ENCODE assay signal across 8 mouse cellular contexts in the genomic region with DNA sequence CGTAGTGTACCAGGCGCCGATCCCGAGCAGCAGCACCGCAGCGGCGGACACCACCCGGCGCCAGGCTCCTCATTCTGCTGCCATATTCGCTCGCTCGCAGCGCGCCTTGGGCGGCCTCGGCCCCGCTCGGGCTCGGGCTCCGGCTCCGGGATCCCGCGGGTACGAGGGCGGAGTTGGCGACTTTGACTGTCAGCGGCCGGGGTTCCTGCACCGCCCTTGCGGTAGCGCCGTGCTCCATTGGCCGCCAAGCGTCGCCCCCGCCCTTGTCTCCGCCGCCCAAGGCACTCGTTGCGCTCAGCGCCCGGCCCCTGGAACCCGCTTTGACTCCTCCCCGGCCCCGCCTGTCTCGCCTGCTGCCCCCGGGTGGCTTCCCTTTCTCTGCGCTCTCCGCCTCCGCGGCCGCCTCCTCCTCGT. TPM values are rescaled to one million over a fixed set of nuclear protein-coding genes. Genes with fewer than 3 reads are reported as not detected.
DNase-seq lines count a peak whose midpoint lies in the region; ATAC-seq and TF ChIP-seq lines count a peak whose summit lies in the region.

A gene (minus strand): TSS at position 155 of the 414 bp plus-strand sequence.

- peak; percentile 97 for ATAC-seq in embryonic facial prominence, embryonic 14.5 days (ENCODE audit: low read depth)
- peak; percentile 95 for ATAC-seq in limb, embryonic 14.5 days (ENCODE audit: low FRiP score, low read depth)
- peak; percentile 90 for ATAC-seq in midbrain, postnatal 0 days (ENCODE audit: low FRiP score)

- peaks cover under 1% of the 10 kb centered on the region for H3K9me3 ChIP-seq in embryonic facial prominence, embryonic 14.5 days (ENCODE audit: control insufficient read depth, low read length)
- H3K9me3 ChIP-seq in limb, embryonic 14.5 days (ENCODE audit: control insufficient read depth, low read length) = no peaks in the 10 kb centered on the region
- H3K9me3 ChIP-seq in midbrain, postnatal 0 days (ENCODE audit: low read length) = no peaks in the 10 kb centered on the region

- peak within 1 kb of the TSS; percentile 85 for H3K27ac ChIP-seq in embryonic facial prominence, embryonic 14.5 days (replicated peaks; ENCODE audit: low read depth, low read length)
- peak within 1 kb of the TSS; percentile 52; the same call in 1 of the 2 replicates for H3K27ac ChIP-seq in limb, embryonic 14.5 days (replicated peaks; ENCODE audit: low read depth, low read length)
- H3K27ac ChIP-seq in midbrain, postnatal 0 days (ENCODE audit: low read depth, low read length) = peak within 1 kb of the TSS; percentile 82

- DNase-seq in 3134 (ENCODE audit: extremely low read depth, insufficient read length, low spot score) = peak; percentile 98
- DNase-seq in adrenal gland, postnatal 36 days = peak; percentile 100
- peak; percentile 98 for DNase-seq in embryonic facial prominence, embryonic 14.5 days (ENCODE audit: low spot score)
- peak; percentile 97 for DNase-seq in heart, adult 8-10 months (ENCODE audit: low spot score)
- DNase-seq in kidney, adult 9 months = peak; percentile 97
- DNase-seq in limb, embryonic 14.5 days (ENCODE audit: low spot score) = peak; percentile 96
- DNase-seq in midbrain, postnatal 0 days (ENCODE audit: low spot score) = peak; percentile 96
- peak; percentile 85 to 88 for DNase-seq in spleen, postnatal 14 days (ENCODE audit: low spot score in 2 of 2)

- H3K4me2 ChIP-seq in embryonic facial prominence, embryonic 14.5 days (ENCODE audit: low read depth, low read length) = peak within 1 kb of the TSS; percentile 98
- H3K4me2 ChIP-seq in limb, embryonic 14.5 days (replicated peaks; ENCODE audit: low read depth, low read length, severe bottlenecking) = peak within 1 kb of the TSS; percentile 99
- H3K4me2 ChIP-seq in midbrain, postnatal 0 days (ENCODE audit: low read depth, low read length, poor library complexity, severe bottlenecking) = peak within 1 kb of the TSS; percentile 64

- TF ChIP-seq POLR2A in limb, embryonic 14.5 days (IDR thresholded peaks at IDR 0.05; ENCODE audit: borderline replicate concordance, extremely low read depth, insufficient read depth, insufficient read length) = 0 out of 2 replicates have a peak, but pooled peaks have one; percentile 4

- H3K4me3 ChIP-seq in embryonic facial prominence, embryonic 14.5 days (ENCODE audit: low read depth, low read length) = peak within 1 kb of the TSS; percentile 77
- H3K4me3 ChIP-seq in limb, embryonic 14.5 days (replicated peaks; ENCODE audit: low read length) = peak within 1 kb of the TSS; percentile 71
- peak within 1 kb of the TSS; percentile 74 for H3K4me3 ChIP-seq in midbrain, postnatal 0 days (ENCODE audit: low read depth, low read length)

- peak; percentile 54 for TF ChIP-seq CTCF in midbrain, postnatal 0 days (IDR thresholded peaks at IDR 0.05)

- H3K9ac ChIP-seq in embryonic facial prominence, embryonic 14.5 days (ENCODE audit: low read depth, low read length) = peak within 1 kb of the TSS; percentile 73
- peak within 1 kb of the TSS; percentile 61 for H3K9ac ChIP-seq in limb, embryonic 14.5 days (ENCODE audit: low read depth, low read length, severe bottlenecking)
- peak within 1 kb of the TSS; percentile 69 for H3K9ac ChIP-seq in midbrain, postnatal 0 days (replicated peaks; ENCODE audit: low read length, poor library complexity, severe bottlenecking)

- peaks cover 25% of the 10 kb centered on the region for H3K27me3 ChIP-seq in embryonic facial prominence, embryonic 14.5 days (replicated peaks; ENCODE audit: control insufficient read depth, insufficient read depth, low read length)
- peaks cover 32% of the 10 kb centered on the region for H3K27me3 ChIP-seq in limb, embryonic 14.5 days (ENCODE audit: control insufficient read depth, insufficient read depth, low read length)
- no peaks in the 10 kb centered on the region for H3K27me3 ChIP-seq in midbrain, postnatal 0 days (ENCODE audit: insufficient read depth, low read length)

- peaks cover 26% of the 10 kb centered on the region for H3K4me1 ChIP-seq in embryonic facial prominence, embryonic 14.5 days (ENCODE audit: control insufficient read depth, insufficient read depth, low read length)
- H3K4me1 ChIP-seq in limb, embryonic 14.5 days (ENCODE audit: control insufficient read depth, insufficient read depth, low read length) = peaks cover 8% of the 10 kb centered on the region
- H3K4me1 ChIP-seq in midbrain, postnatal 0 days (ENCODE audit: insufficient read depth, low read length) = peaks cover 19% of the 10 kb centered on the region; the same call in 1 of the 2 replicates

- WGBS in embryonic facial prominence, embryonic 14.5 days = 2% methylated on average over 28 of the region's 53 CpGs
- under 1% methylated on average over 41 of the region's 53 CpGs for WGBS in limb, embryonic 14.5 days
- WGBS in midbrain, postnatal 0 days = under 1% methylated on average over 53 of the region's 53 CpGs

- H3K36me3 ChIP-seq in embryonic facial prominence, embryonic 14.5 days (ENCODE audit: control insufficient read depth, insufficient read depth, low read length) = no peaks in the 10 kb centered on the region
- no peaks in the 10 kb centered on the region for H3K36me3 ChIP-seq in limb, embryonic 14.5 days (ENCODE audit: control insufficient read depth, insufficient read depth, low read length)
- H3K36me3 ChIP-seq in midbrain, postnatal 0 days (ENCODE audit: insufficient read depth, low read length) = no peaks in the 10 kb centered on the region

RNA-seq across cellular contexts. Expression of the gene that starts here (rescaled TPM):
- total RNA-seq in adrenal gland, postnatal 36 days (2021) = 10 to 100 TPM; 10.6 to 14.0 TPM
- 1.2 and 1.8 TPM in 2 replicates for polyA plus RNA-seq in embryonic facial prominence, embryonic 14.5 days (2014; fragmentation: Nextera tagmentation; extraction: Ambion mirVana)
- 10 to 100 TPM; 28.2 to 33.9 (median 30.5) TPM for total RNA-seq in heart, adult 8-10 months (2022)
- polyA plus RNA-seq in limb, embryonic 14.5 days (2012; rRNA removed) = 2.8 and 3.0 TPM in 2 replicates
- polyA plus RNA-seq in limb, embryonic 14.5 days (2014; fragmentation: Nextera tagmentation; extraction: Ambion mirVana) = 1.2 and 1.6 TPM in 2 replicates
- 21.1 and 22.4 TPM in 2 replicates for total RNA-seq in midbrain, postnatal 0 days (2014; rRNA removed)
- polyA plus RNA-seq in midbrain, postnatal 0 days (2015; fragmentation: Nextera tagmentation; extraction: Ambion mirVana) = 2.0 and 2.4 TPM in 2 replicates

Comparison
In these comparisons a context has a peak if more than half of its experiments do, and no peak if none do; other contexts are left out.
1. Peak in every context shown above with its lines: DNase-seq, ATAC-seq, H3K4me3 ChIP-seq and H3K27ac ChIP-seq.